Mouse (Mus musculus): Measurements from ENCODE around the gene Rpusd3. TPM values are rescaled to one million over a fixed set of nuclear protein-coding genes. Genes with fewer than 3 reads are reported as not detected.

The Rpusd3 gene
- polyA plus RNA-seq, 1 experiment from 2014 or later: 20.3 TPM

DNA sequence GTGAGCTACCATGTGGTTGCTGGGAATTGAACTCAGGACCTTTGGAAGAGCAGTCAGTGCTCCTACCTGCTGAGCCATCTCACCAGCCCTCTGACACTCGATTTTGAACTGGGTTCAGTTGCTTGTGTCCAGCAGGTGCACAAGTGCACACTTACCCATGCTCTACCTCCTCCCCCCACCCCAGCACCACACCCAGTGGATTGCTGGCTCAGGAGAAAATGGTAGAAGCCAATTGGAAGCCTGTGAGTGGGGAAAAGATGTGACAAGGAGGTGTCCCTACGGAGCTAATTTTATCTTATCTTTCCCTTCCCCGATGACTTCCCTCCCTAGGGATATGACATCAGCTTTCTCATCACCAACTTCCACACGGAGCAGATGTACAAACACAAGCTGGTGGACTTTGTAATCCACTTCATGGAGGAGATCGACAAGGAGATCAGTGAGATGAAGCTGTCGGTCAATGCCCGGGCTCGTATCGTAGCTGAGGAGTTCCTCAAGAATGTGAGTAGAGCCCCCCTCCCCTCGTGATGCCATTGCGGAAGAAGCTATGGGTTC is 33.9 kb downstream of the Rpusd3 start:
- no peak overlapping the region for H3K4me2 ChIP-seq (ENCODE audit: low read length)
- H3K27me3 ChIP-seq (ENCODE audit: control insufficient read depth, insufficient read depth, low read depth, low read length): no peaks in the 10 kb centered on the region
- H3K9ac ChIP-seq (ENCODE audit: low read depth, low read length): no peak overlapping the region
- no peak overlapping the region for H3K4me3 ChIP-seq (ENCODE audit: low read depth, low read length)
- peaks cover 49% of the 10 kb centered on the region for H3K36me3 ChIP-seq (ENCODE audit: control insufficient read depth, insufficient read depth, low read length)
- WGBS: 91% methylated on average over 11 of the region's 11 CpGs
- no peak overlapping the region for H3K27ac ChIP-seq (ENCODE audit: low read length)
- no peaks in the 10 kb centered on the region for H3K4me1 ChIP-seq (ENCODE audit: control insufficient read depth, insufficient read depth, low read length)
- no peaks in the 10 kb centered on the region for H3K9me3 ChIP-seq (replicated peaks; ENCODE audit: control insufficient read depth, low read length, poor library complexity, severe bottlenecking)
- ATAC-seq: no peak

DNA sequence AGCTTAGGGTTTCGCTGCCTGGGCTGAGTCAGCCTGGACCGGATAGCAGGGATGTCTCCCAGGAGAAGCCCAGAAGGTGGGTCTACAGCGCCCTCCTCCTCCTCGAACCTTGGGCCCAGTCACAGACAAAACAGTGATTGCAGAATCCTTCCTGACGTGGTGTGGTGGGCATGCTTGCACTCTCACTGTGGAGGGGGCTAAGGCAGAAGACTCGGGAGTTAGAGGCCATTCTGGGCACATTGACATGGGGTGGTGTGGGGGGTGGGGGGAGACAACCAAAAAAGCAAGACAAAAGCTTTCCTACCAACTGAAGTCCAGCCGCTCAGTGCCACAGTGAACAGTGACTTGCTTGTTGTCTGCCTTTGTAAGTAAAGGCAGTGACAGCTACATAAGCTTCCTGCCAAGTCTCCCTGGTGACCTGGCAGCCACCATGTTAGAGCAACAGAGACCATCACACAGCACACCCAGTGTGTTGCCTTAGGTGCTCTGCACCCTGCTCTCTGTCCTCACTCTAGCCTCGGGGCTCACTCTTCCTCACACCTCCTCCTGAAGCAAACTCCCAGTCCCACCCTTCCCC is 34.7 kb downstream of the Rpusd3 start:
- 90% methylated on average over 8 of the region's 8 CpGs for WGBS
- Histone ChIP-seq H3K9ac (ENCODE audit: low read depth, low read length) (no peak overlapping the region), H3K4me3 (ENCODE audit: low read depth, low read length) (no peak overlapping the region), H3K4me2 (ENCODE audit: low read length) (no peak overlapping the region), H3K27ac (ENCODE audit: low read length) (peak overlapping the region; percentile 36; the same call in 1 of the 2 replicates), H3K36me3 (ENCODE audit: control insufficient read depth, insufficient read depth, low read length) (peaks cover 44% of the 10 kb centered on the region), H3K27me3 (ENCODE audit: control insufficient read depth, insufficient read depth, low read depth, low read length) (no peaks in the 10 kb centered on the region), H3K9me3 (replicated peaks; ENCODE audit: control insufficient read depth, low read length, poor library complexity, severe bottlenecking) (no peaks in the 10 kb centered on the region), H3K4me1 (ENCODE audit: control insufficient read depth, insufficient read depth, low read length) (peaks cover 3% of the 10 kb centered on the region)
- peak; percentile 69 for ATAC-seq

DNA sequence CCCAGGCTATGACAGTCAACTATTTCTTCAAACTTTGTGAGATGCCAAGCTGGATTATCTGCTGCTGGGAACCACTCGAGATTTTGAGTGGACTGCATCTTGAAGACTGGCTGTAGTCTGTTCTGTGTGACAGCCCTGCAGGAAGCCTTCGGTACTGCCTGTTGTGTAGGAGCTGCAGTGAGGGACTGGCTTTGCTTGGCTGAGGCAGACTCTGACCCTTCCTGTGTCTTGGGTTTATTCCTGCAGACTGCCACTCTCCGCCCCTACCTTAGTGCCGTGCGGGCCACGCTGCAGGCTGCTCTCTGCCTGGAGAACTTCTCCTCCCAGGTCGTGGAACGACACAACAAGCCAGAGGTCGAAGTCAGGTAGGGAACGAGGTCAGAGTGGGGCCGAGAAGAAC is 38.7 kb downstream of the Rpusd3 start:
- Histone ChIP-seq H3K27ac (ENCODE audit: low read length) (no peak overlapping the region), H3K4me3 (ENCODE audit: low read depth, low read length) (no peak overlapping the region), H3K4me1 (ENCODE audit: control insufficient read depth, insufficient read depth, low read length) (peaks cover 22% of the 10 kb centered on the region), H3K9ac (ENCODE audit: low read depth, low read length) (no peak overlapping the region), H3K27me3 (ENCODE audit: control insufficient read depth, insufficient read depth, low read depth, low read length) (no peaks in the 10 kb centered on the region), H3K9me3 (replicated peaks; ENCODE audit: control insufficient read depth, low read length, poor library complexity, severe bottlenecking) (no peaks in the 10 kb centered on the region), H3K4me2 (ENCODE audit: low read length) (no peak overlapping the region), H3K36me3 (ENCODE audit: control insufficient read depth, insufficient read depth, low read length) (peaks cover 31% of the 10 kb centered on the region)
- WGBS: 89% methylated on average over 11 of the region's 11 CpGs
- no peak for ATAC-seq

DNA sequence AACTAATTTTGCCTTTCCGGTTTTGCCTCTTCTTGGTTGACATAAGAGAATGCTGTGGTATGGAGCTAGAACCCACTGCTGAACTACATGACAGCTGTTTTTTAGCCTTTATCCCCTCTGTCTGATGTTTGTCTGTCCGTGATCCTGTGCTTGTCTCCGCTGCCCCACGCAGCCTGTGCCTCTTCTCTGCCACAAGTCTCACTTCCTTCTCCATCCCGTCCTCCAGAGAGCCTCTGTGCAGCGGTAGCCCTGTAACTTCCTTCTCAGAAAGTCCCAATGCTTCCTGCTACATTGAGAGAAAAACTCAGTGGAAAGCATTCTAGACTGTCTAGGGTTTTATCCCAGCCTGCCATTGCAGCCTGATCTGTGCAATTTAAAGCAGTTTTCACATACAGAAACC is 39.9 kb downstream of the Rpusd3 start:
- no peak for ATAC-seq
- H3K4me1 ChIP-seq (ENCODE audit: control insufficient read depth, insufficient read depth, low read length): peaks cover 22% of the 10 kb centered on the region
- peaks cover 25% of the 10 kb centered on the region for H3K36me3 ChIP-seq (ENCODE audit: control insufficient read depth, insufficient read depth, low read length)
- WGBS: 85% methylated on average over 6 of the region's 6 CpGs
- no peaks in the 10 kb centered on the region for H3K27me3 ChIP-seq (ENCODE audit: control insufficient read depth, insufficient read depth, low read depth, low read length)
- no peak overlapping the region for H3K27ac ChIP-seq (ENCODE audit: low read length)
- H3K4me2 ChIP-seq (ENCODE audit: low read length): peak overlapping the region; percentile 94
- H3K4me3 ChIP-seq (ENCODE audit: low read depth, low read length): peak overlapping the region; percentile 99; the same call in 1 of the 2 replicates
- H3K9me3 ChIP-seq (replicated peaks; ENCODE audit: control insufficient read depth, low read length, poor library complexity, severe bottlenecking): no peaks in the 10 kb centered on the region
- no peak overlapping the region for H3K9ac ChIP-seq (ENCODE audit: low read depth, low read length)

DNA sequence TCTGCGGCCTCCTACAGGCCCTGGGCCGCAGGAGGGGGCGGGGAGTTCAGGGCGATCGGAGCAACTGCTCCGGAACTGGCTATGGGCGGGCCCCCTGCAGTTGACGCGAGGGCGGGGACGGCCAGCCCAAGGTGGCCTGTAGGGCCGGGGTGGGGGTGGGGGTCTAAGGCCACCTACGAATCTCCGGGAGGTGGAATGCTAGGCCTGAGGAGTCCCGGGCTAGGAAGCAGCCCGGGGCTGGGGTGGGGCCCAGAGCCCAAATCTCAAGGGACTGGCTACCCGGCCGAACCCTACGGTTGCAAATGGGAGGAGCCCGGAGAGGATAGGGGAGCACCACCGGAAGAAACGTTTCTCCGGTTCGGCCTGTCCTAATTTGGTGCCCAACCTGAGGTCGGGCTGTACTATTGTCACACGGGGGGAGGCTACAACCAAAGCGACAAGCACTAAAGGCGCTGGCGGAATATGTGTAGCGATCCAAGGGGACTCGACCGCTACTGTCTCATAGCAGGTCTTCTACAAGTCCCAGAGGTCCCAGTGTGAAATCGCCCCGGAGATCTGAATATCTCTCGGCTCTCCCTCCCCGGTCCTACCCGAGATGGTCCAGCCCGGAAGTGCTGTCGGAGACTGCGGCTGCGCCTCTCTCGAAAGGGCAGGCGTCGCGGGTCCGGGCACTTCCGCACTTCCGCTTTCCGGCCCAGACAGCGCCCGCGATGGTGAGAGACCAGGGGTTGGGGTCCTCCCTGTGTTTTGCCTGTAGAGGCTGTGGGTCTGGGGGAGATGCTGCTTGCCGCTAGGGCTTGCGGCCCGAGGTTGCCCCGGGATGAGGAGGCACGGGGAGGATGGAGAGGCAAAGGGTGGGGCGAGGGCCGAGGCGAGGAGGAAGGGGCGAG is 41.4 kb downstream of the Rpusd3 start, which contains the start of the genes Tada3 and Arpc4:
Tada3 (minus strand) TSS at position 388 of the 890 bp plus-strand sequence.
Arpc4 (plus strand) TSS at position 620 of the 890 bp plus-strand sequence.
- Histone ChIP-seq H3K4me3 (ENCODE audit: low read depth, low read length) (peak within 1 kb of the TSS; percentile 99), H3K36me3 (ENCODE audit: control insufficient read depth, insufficient read depth, low read length) (peaks cover 19% of the 10 kb centered on the region), H3K27ac (ENCODE audit: low read length) (peak within 1 kb of the TSS; percentile 95), H3K9me3 (replicated peaks; ENCODE audit: control insufficient read depth, low read length, poor library complexity, severe bottlenecking) (no peaks in the 10 kb centered on the region), H3K27me3 (ENCODE audit: control insufficient read depth, insufficient read depth, low read depth, low read length) (no peaks in the 10 kb centered on the region), H3K9ac (ENCODE audit: low read depth, low read length) (peak within 1 kb of the TSS; percentile 96), H3K4me1 (ENCODE audit: control insufficient read depth, insufficient read depth, low read length) (peaks cover 22% of the 10 kb centered on the region), H3K4me2 (ENCODE audit: low read length) (peak within 1 kb of the TSS; percentile 94)
- peak; percentile 96 for ATAC-seq
- WGBS: under 1% methylated on average over 59 of the region's 61 CpGs

DNA sequence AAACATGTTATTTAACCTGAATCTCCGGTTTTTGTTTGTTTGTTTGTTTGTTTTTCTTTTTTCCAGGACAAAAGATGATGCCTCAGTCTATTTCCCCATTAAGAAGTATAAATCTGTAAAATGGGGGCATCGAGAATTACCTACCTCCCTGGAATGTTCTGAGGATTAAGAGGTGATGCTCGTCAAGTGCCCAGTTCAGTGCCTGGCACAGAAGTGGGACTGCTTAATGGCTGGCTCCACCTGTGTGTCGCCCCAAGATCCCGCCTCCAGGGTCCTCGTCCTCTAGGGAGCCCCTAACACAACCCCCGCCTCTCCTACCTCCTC is 42.0 kb downstream of the Rpusd3 start:
- 11% methylated on average over 7 of the region's 7 CpGs for WGBS
- H3K27me3 ChIP-seq (ENCODE audit: control insufficient read depth, insufficient read depth, low read depth, low read length): no peaks in the 10 kb centered on the region
- H3K4me3 ChIP-seq (ENCODE audit: low read depth, low read length): peak overlapping the region; percentile 99
- H3K4me2 ChIP-seq (ENCODE audit: low read length): peak overlapping the region; percentile 94
- H3K9me3 ChIP-seq (replicated peaks; ENCODE audit: control insufficient read depth, low read length, poor library complexity, severe bottlenecking): no peaks in the 10 kb centered on the region
- H3K27ac ChIP-seq (ENCODE audit: low read length): peak overlapping the region; percentile 95
- H3K4me1 ChIP-seq (ENCODE audit: control insufficient read depth, insufficient read depth, low read length): peaks cover 22% of the 10 kb centered on the region
- H3K9ac ChIP-seq (ENCODE audit: low read depth, low read length): peak overlapping the region; percentile 96
- ATAC-seq: no peak; the same call in 1 of the 2 replicates
- H3K36me3 ChIP-seq (ENCODE audit: control insufficient read depth, insufficient read depth, low read length): peaks cover 23% of the 10 kb centered on the region

DNA sequence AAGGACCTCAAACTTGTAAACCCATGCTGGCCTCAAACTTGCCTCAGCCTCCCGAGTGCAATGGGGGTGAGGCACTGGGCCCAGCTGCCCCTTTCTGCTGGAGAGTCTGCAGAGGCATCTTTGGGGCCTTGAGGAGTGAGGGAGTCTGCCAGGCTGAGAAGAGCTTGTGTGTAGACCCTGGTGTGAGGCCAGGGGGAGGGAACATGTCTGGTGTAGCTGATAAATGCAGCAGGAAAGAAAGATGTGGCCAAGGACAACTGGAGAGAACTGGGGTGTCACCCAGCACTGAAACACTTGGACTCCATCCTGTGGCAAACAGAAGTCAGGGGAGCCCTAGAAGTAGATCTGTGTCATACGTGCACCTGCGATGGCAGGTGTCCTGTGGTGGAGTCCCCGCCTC is 45.6 kb downstream of the Rpusd3 start:
- Histone ChIP-seq H3K36me3 (ENCODE audit: control insufficient read depth, insufficient read depth, low read length) (peaks cover 31% of the 10 kb centered on the region), H3K27me3 (ENCODE audit: control insufficient read depth, insufficient read depth, low read depth, low read length) (no peaks in the 10 kb centered on the region), H3K4me2 (ENCODE audit: low read length) (no peak overlapping the region), H3K9ac (ENCODE audit: low read depth, low read length) (no peak overlapping the region), H3K9me3 (replicated peaks; ENCODE audit: control insufficient read depth, low read length, poor library complexity, severe bottlenecking) (no peaks in the 10 kb centered on the region), H3K4me3 (ENCODE audit: low read depth, low read length) (no peak overlapping the region), H3K4me1 (ENCODE audit: control insufficient read depth, insufficient read depth, low read length) (peaks cover 9% of the 10 kb centered on the region), H3K27ac (ENCODE audit: low read length) (no peak overlapping the region)
- WGBS: 95% methylated on average over 4 of the region's 4 CpGs
- no peak for ATAC-seq

DNA sequence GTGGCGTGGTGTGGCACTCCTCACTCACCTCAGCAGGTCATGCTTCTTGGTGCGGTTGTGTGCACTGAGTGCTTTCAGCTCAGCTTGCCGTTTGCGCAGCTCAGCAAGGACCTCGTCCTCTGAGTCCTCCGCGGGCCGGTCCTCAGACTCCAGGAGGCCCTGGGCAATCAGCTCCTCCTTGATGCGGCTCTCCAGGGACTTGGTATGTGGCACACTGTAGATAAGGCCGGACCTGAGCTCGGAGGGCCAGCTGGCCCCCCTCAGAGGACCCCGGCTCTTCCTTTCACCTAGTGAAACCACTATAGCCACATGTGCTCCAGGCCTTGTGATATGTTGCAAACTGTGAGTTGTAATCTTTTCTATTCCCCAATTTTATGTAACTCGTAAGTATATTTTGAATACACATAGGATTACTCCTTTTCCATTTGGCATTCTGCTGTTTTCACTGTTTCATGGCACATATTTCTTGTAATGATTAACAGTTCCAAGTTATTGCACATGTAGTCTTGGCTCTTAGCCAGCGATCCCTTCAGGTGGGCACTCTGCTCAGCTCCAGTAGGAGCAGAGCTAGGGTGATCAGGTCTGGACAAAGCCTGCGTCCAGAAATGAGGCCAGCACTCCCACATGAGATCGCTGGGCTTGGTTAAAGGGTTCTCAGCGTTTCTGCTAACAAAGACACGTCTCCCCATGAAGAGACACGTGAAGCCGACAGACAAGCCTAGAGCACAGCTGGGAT is 48.8 kb downstream of the Rpusd3 start:
- ATAC-seq: no peak
- H3K36me3 ChIP-seq (ENCODE audit: control insufficient read depth, insufficient read depth, low read length): peaks cover 29% of the 10 kb centered on the region

More for the DNA sequence above, 48.8 kb downstream of the Rpusd3 start:
- no peak overlapping the region for H3K4me2 ChIP-seq (ENCODE audit: low read length)
- H3K4me1 ChIP-seq (ENCODE audit: control insufficient read depth, insufficient read depth, low read length): no peaks in the 10 kb centered on the region
- H3K4me3 ChIP-seq (ENCODE audit: low read depth, low read length): no peak overlapping the region
- 93% methylated on average over 20 of the region's 20 CpGs for WGBS
- no peaks in the 10 kb centered on the region for H3K27me3 ChIP-seq (ENCODE audit: control insufficient read depth, insufficient read depth, low read depth, low read length)
- H3K27ac ChIP-seq (ENCODE audit: low read length): no peak overlapping the region
- H3K9ac ChIP-seq (ENCODE audit: low read depth, low read length): no peak overlapping the region
- H3K9me3 ChIP-seq (replicated peaks; ENCODE audit: control insufficient read depth, low read length, poor library complexity, severe bottlenecking): no peaks in the 10 kb centered on the region
